Mouse (Mus musculus) kidney, adult 2 months (tissue): ENCODE measurements around the gene Klhl33. TPM values are rescaled to one million over a fixed set of nuclear protein-coding genes. Genes with fewer than 3 reads are reported as not detected.
A peak's percentile ranks its signal among the peaks of the same experiment; 100 is the strongest.
"Not testable (repeated sequence)": the region's sequence is repeated elsewhere in the genome, so short reads cannot be mapped to it uniquely, and the experiment has no call there.

Experiments used
- DNase-seq: peaks from one replicate; pipeline ENCODE4 v3.0.0; 2021
- H3K27ac ChIP-seq: fragments of 200-500 bp; 2 replicates; pipeline ENCODE4 v1.5.1; 2012; ENCODE audit warnings: low read depth, low read length, control low read depth, inconsistent platforms; ENCODE audit not compliant: insufficient read depth
- H3K27me3 ChIP-seq: fragments of 200-500 bp; replicated peaks from 2 replicates; pipeline ENCODE4 v1.6.1; 2012; ENCODE audit warnings: mild to moderate bottlenecking, moderate library complexity, low read length, inconsistent platforms; ENCODE audit not compliant: control insufficient read depth, insufficient read depth
- H3K36me3 ChIP-seq: fragments of 200-500 bp; 2 replicates; pipeline ENCODE4 v1.6.1; 2012; ENCODE audit warnings: mild to moderate bottlenecking, moderate library complexity, low read length, inconsistent platforms; ENCODE audit not compliant: control insufficient read depth, insufficient read depth
- H3K4me1 ChIP-seq: fragments of 200-500 bp; 2 replicates; pipeline ENCODE4 v1.6.1; 2011; ENCODE audit warnings: low read length; ENCODE audit not compliant: control insufficient read depth, insufficient read depth
- H3K4me3 ChIP-seq: fragments of 200-500 bp; 2 replicates; pipeline ENCODE4 v1.5.1; 2011; ENCODE audit warnings: mild to moderate bottlenecking, low read depth, low read length, control low read depth; ENCODE audit not compliant: insufficient read depth
- CTCF ChIP-seq: fragments of 200-500 bp; conservative IDR thresholded peaks from 2 replicates; pipeline ENCODE4 v1.5.1; 2011; ENCODE audit warnings: low read depth, mild to moderate bottlenecking, control low read depth, low read length, moderate library complexity, mixed read lengths; ENCODE audit not compliant: insufficient read depth, insufficient read length
- POLR2A ChIP-seq: fragments of 200-500 bp; IDR thresholded peaks from one replicate; pipeline ENCODE4 v1.6.1; 2011; ENCODE audit warnings: low read depth, low read length, control low read depth
- WGBS: fragments of 180-500 bp; shearing (Covaris S2); methylation state at CpG from one replicate; pipeline ENCODE4 v1.1.7; 2018; 5-methylcytosine and 5-hydroxymethylcytosine counted together
- polyA plus RNA-seq: library from polyadenylated mRNA; depleted of rRNA; stranded (reverse); fragments of >200 nt; gene quantifications from 2 replicates; pipeline ENCODE4 v1.2.3, GENCODE M21; 2012

The Klhl33 gene
- polyA plus RNA-seq, 1 experiment = 1.2 TPM

DNA sequence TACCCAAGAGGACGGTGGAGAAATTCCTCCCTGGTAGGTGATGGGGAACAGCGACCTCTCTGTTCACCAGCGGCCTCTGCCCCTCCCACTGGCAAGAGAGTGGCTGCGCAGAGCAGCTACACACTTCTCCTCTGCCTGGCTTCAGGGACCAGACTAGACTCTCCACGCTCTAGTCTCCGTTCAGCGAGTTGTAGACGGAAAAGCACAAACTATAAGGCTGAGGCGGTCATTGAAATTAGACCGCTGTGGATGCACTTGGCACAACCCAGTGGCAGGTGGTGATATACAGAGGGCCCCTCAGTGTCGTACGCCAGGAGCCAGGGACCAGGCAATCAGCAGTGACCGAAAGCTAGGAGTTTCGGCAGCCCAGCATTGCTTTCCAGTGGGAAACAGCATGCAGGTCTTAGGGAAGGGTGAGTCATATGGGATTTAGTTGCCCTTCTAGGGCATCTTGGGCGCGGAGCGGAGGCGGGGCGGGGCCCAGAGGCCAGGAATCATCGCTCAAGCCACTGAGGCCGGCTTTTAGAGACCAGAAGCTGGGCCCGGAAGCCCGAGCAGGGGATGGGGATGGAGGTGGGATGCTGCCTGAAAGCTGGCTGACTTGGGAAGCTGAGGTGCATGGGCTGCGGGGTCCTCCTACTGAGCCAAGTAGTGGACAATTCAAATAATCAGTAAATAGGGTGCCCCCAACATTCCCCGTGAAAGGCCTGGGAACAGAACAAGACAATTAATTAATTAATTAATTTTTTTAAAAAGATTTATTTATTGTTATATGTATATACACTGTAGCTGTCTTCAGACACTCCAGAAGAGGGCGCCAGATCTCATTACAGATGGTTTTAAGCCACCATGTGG is 6.9 kb upstream of the Klhl33 start:
- H3K36me3 ChIP-seq = no peaks in the 10 kb centered on the region
- no peaks in the 10 kb centered on the region for H3K4me1 ChIP-seq
- H3K27me3 ChIP-seq = no peaks in the 10 kb centered on the region
- TF ChIP-seq CTCF (peak; percentile 59), POLR2A (no peak)
- WGBS = 11% methylated on average over 26 of the region's 26 CpGs
- H3K4me3 ChIP-seq = peak overlapping the region; percentile 30
- no peak overlapping the region for H3K27ac ChIP-seq
- DNase-seq = peak; percentile 24

GRCm38 (mm10) chr14:50897992-50898391 is 685 bp upstream of the Klhl33 start:
- H3K36me3 ChIP-seq, H3K4me3 ChIP-seq, H3K27ac ChIP-seq, H3K27me3 ChIP-seq, H3K4me1 ChIP-seq, DNase-seq: not testable (repeated sequence)
- 92% methylated on average over 2 of the region's 2 CpGs for WGBS

DNA sequence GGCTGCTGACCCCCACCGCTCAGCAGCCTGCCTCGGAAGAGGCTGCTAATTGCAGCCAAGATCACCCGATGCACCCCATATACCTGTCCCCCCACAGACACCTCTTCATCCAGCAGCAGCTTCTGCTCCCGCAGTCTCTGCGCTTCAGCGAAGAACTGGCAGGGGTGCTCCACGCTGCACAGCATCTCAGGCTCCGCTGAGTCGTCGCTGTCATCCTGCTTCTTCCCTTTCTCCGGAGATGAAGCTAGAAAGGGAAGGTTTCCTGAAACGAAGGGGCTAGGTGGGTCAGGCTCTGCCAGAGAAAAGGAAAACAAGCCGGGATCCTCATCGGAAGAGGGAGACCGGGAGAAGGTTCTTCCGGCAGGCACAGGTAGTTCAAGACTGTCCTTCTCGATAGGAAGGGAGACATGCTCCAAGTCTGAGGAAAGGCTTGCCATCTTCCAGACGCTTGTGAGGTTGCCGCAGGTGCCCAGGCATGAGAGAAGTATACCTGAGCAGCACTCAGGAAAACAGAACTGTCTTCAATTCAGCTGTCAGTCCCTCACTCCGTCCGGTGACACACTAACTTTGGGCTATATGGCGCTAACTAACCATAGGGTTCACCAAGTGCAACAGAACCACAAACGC is 447 bp downstream of the Klhl33 start:
- Histone ChIP-seq H3K4me3 (peak overlapping the region; percentile 34), H3K36me3 (no peaks in the 10 kb centered on the region), H3K4me1 (no peaks in the 10 kb centered on the region), H3K27me3 (no peaks in the 10 kb centered on the region), H3K27ac (peak overlapping the region; percentile 18; the same call in 1 of the 2 replicates)
- 33% methylated on average over 23 of the region's 23 CpGs for WGBS
- no peak for TF ChIP-seq CTCF
- TF ChIP-seq POLR2A = no peak
- no peak for DNase-seq

DNA sequence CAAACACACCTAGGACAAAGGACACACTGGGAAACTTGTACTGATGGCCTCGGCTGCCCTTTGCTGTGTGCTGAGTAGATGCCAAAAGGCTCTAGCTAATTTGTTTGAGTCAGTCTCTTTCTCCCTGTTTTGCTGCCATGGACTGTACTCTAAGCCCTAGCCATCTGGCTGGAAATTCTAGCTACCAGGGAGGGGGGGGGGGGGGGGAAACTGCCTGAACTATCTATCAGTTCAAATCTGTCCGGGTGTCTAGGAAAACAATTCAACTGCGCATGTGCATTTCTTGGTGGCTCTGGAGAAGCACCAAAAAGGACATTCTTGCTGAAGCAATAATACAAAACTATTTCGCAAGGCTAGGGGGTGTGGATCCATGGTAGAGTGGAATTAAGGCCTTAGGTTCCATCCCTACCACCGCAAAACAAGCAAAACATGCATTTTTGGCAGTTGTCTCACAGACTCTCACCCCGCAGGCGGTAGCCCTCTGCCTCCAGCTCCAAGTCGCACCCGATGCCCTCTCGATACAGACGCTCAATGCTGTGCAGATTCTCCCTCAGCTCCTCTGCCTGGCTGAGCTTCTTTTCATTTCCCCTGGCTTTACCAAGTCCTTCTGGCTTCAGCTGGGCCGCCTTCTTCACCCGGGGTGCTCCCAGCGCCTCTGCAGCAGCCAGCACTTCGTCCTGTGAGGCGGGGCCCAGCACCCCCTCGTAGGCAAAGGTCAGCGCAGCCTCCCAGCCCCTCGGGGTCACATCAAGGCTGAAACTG is 1.1 kb downstream of the Klhl33 start:
- Histone ChIP-seq H3K27ac (peak overlapping the region; percentile 18; the same call in 1 of the 2 replicates), H3K36me3 (no peaks in the 10 kb centered on the region), H3K4me3 (peak overlapping the region; percentile 34), H3K27me3 (no peaks in the 10 kb centered on the region), H3K4me1 (no peaks in the 10 kb centered on the region)
- peak; percentile 78 for DNase-seq
- TF ChIP-seq POLR2A (no peak), CTCF (no peak)
- 15% methylated on average over 19 of the region's 19 CpGs for WGBS

DNA sequence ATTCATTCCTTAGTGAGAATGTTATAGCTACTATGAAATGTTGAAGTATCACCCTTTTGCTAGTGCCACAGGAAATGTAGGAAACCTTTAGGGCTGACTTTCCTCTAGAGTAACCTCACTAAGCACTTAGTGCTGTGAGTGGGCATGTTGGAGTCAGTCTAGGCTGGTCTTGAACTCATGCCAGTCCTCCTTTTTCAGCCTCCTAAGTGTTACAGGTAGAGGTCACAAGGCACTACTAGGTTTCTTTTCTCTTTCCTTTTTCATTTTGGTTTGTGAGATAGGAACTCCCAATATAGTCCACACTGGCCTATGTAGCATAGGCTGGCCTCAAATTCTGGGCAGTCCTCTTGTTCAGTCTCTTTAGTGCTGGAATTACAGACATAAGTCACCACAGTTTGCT is 1.9 kb downstream of the Klhl33 start:
- no peak for DNase-seq
- no peaks in the 10 kb centered on the region for H3K4me1 ChIP-seq
- no peak overlapping the region for H3K27ac ChIP-seq
- H3K27me3 ChIP-seq = no peaks in the 10 kb centered on the region
- TF ChIP-seq CTCF (no peak), POLR2A (no peak)
- no peaks in the 10 kb centered on the region for H3K36me3 ChIP-seq
- H3K4me3 ChIP-seq = no peak overlapping the region

DNA sequence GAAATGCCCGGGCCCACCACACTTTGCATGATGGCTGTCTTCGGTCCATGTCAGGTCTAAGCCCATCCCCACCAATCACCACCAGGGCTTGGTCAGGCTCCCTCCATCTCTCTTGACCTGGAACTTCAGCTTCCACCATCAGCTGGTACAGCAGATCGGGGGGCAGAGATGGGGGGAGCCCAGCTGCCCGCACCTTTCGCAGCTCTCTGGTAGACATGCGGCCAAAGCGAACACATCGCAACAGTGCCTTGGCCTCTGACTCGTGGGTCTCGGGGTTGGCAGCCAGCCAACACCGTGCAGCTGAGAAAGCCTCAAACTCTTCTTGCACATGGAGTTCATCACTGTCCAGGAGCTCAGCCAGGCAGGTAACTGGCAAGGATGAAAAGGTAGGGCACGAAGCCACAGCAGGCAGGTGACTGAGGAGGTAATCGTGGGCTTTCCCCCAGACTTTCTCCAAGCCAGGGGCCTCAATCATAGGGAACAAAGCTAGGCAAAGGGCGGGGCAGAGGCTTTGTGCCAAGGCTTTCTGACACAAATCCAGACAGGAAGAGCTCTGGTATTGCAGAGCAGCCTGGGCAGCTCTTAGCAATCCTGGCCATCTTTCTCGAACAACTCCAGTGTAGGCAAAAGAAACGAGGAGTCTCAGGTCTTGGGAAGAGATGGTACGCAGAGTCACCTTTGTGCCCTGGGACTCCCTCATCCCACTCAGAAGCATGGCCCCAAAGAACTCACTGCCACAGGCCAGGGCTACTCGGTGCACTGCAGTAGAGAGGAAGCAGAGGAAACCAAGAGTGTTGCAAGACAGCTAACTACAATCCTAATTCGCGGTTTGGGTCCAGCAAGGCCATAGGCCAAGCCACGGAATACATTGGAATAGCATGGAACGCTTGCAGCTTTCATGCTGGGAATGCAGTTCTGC is 4.5 kb downstream of the Klhl33 start:
- no peak for DNase-seq
- H3K4me3 ChIP-seq = no peak overlapping the region
- TF ChIP-seq POLR2A (no peak), CTCF (no peak)

More for the DNA sequence above, 4.5 kb downstream of the Klhl33 start:
- H3K27me3 ChIP-seq = no peaks in the 10 kb centered on the region
- no peaks in the 10 kb centered on the region for H3K4me1 ChIP-seq
- WGBS = 68% methylated on average over 22 of the region's 22 CpGs
- no peak overlapping the region for H3K27ac ChIP-seq
- H3K36me3 ChIP-seq = no peaks in the 10 kb centered on the region
